Mouse (Mus musculus) midbrain, postnatal 0 days (tissue): ENCODE measurements around the gene Fndc8. TPM values are rescaled to one million over a fixed set of nuclear protein-coding genes. Genes with fewer than 3 reads are reported as not detected.

Source experiments
- ATAC-seq: fragments of 200-750 bp; cut with Nextera tagmentation; 2 replicates; pipeline ENCODE4 v1.8.0; 2017; ENCODE audit warnings: moderate number of reproducible peaks, mild to moderate bottlenecking, moderate TSS enrichment, moderate library complexity; ENCODE audit not compliant: low FRiP score
- DNase-seq: peaks from one replicate; pipeline ENCODE4 v3.0.0-alpha.2; 2015; ENCODE audit warnings: low spot score
- H3K27ac ChIP-seq: fragments of 300-500 bp; sonication (generic); 2 replicates; pipeline ENCODE4 v1.5.1; 2014; ENCODE audit warnings: low read depth, mild to moderate bottlenecking, low read length, mixed read lengths
- H3K27me3 ChIP-seq: fragments of 300-500 bp; sonication (generic); 2 replicates; pipeline ENCODE4 v1.6.1; 2014; ENCODE audit warnings: low read length, control low read depth, mixed read lengths; ENCODE audit not compliant: insufficient read depth
- H3K36me3 ChIP-seq: fragments of 300-500 bp; sonication (generic); 2 replicates; pipeline ENCODE4 v1.6.1; 2014; ENCODE audit warnings: low read length, control low read depth, mixed read lengths; ENCODE audit not compliant: insufficient read depth
- H3K4me1 ChIP-seq: fragments of 300-500 bp; sonication (generic); 2 replicates; pipeline ENCODE4 v1.6.1; 2014; ENCODE audit warnings: mild to moderate bottlenecking, control low read depth, antibody characterized with exemption, low read length, mixed read lengths; ENCODE audit not compliant: insufficient read depth
- H3K4me2 ChIP-seq: fragments of 300-500 bp; sonication (generic); 2 replicates; pipeline ENCODE4 v1.6.1; 2014; ENCODE audit warnings: low read depth, mild to moderate bottlenecking, low read length, mixed read lengths; ENCODE audit not compliant: poor library complexity, severe bottlenecking
- H3K4me3 ChIP-seq: fragments of 300-500 bp; sonication (generic); 2 replicates; pipeline ENCODE4 v1.5.1; 2014; ENCODE audit warnings: low read depth, mild to moderate bottlenecking, low read length, moderate library complexity
- H3K9ac ChIP-seq: fragments of 300-500 bp; sonication (generic); replicated peaks from 2 replicates; pipeline ENCODE4 v1.6.1; 2014; ENCODE audit warnings: mild to moderate bottlenecking, low read length, moderate library complexity, mixed read lengths; ENCODE audit not compliant: poor library complexity, severe bottlenecking
- H3K9me3 ChIP-seq: fragments of 300-500 bp; sonication (generic); 2 replicates; pipeline ENCODE4 v1.6.1; 2016; ENCODE audit warnings: low read length, control low read depth
- CTCF ChIP-seq: IDR thresholded peaks from 2 replicates; pipeline ENCODE4 v1.5.1; 2016; ENCODE audit warnings: antibody characterized with exemption, mild to moderate bottlenecking
- WGBS: fragments of 180-500 bp; shearing (Covaris S2); extraction: QIAGEN DNeasy Blood & Tissue Kit; methylation state at CpG from one replicate; pipeline ENCODE4 v1.1.7; 2014; 5-methylcytosine and 5-hydroxymethylcytosine counted together
- polyA plus RNA-seq: library from polyadenylated mRNA; unstranded; fragments of >200 nt; fragmentation: Nextera tagmentation; extraction: Ambion mirVana; gene quantifications from 2 replicates; pipeline ENCODE4 v1.2.1, GENCODE M21; 2015
- total RNA-seq: library from RNA; depleted of rRNA; stranded (reverse); fragments of >200 nt; gene quantifications from 2 replicates; pipeline ENCODE4 v1.2.3, GENCODE M21; 2014; rRNA removed

Fndc8 gene
- not detected in 2 replicates for total RNA-seq
- polyA plus RNA-seq: 0.22 and 0.27 TPM in 2 replicates

- Histone ChIP-seq H3K4me3 (no peak within 1 kb of the TSS), H3K27me3 (peaks cover 8% of the 10 kb centered on the region; the same call in 1 of the 2 replicates), H3K4me2 (no peak within 1 kb of the TSS), H3K36me3 (no peaks in the 10 kb centered on the region), H3K9ac (no peak within 1 kb of the TSS), H3K4me1 (no peaks in the 10 kb centered on the region), H3K9me3 (no peaks in the 10 kb centered on the region), H3K27ac (no peak within 1 kb of the TSS)
- 74% methylated on average over 7 of the region's 7 CpGs for WGBS
- no peak for TF ChIP-seq CTCF
- DNase-seq (no peak), ATAC-seq (no peak)
Observed at GRCm38 (mm10) chr11:82891936-82892335, at the start of gene Fndc8. Gene Fndc8 (plus strand): TSS chr11:82892124.

GRCm38 (mm10) chr11:82844771-82845414 lies 47.0 kb upstream of the Fndc8 start:
- H3K9me3 ChIP-seq: no peaks in the 10 kb centered on the region
- no peaks in the 10 kb centered on the region for H3K27me3 ChIP-seq
- H3K4me2 ChIP-seq: no peak overlapping the region
- no peak for ATAC-seq
- no peaks in the 10 kb centered on the region for H3K36me3 ChIP-seq
- H3K27ac ChIP-seq: no peak overlapping the region
- DNase-seq: no peak
- 0 out of 2 replicates have a peak, but pooled peaks cover 5% of the 10 kb centered on the region for H3K4me1 ChIP-seq
- no peak for TF ChIP-seq CTCF
- no peak overlapping the region for H3K4me3 ChIP-seq
- H3K9ac ChIP-seq: no peak overlapping the region
- WGBS: 70% methylated on average over 11 of the region's 11 CpGs

- Histone ChIP-seq H3K27ac (peak overlapping the region; percentile 32; the same call in 1 of the 2 replicates), H3K4me1 (0 out of 2 replicates have a peak, but pooled peaks cover 5% of the 10 kb centered on the region), H3K4me3 (peak overlapping the region; percentile 18), H3K27me3 (no peaks in the 10 kb centered on the region), H3K36me3 (no peaks in the 10 kb centered on the region), H3K4me2 (peak overlapping the region; percentile 39), H3K9ac (peak overlapping the region; percentile 51), H3K9me3 (no peaks in the 10 kb centered on the region)
- ATAC-seq (no peak), DNase-seq (peak; percentile 61)
- 25% methylated on average over 16 of the region's 16 CpGs for WGBS
- peak; percentile 42 for TF ChIP-seq CTCF
Observed at GRCm38 (mm10) chr11:82845415-82846078, 46.4 kb upstream of the Fndc8 start.

GRCm38 (mm10) chr11:82846079-82846436 lies 45.9 kb upstream of the Fndc8 start:
- Histone ChIP-seq H3K36me3 (no peaks in the 10 kb centered on the region), H3K4me1 (0 out of 2 replicates have a peak, but pooled peaks cover 5% of the 10 kb centered on the region), H3K27ac (peak overlapping the region; percentile 32; the same call in 1 of the 2 replicates), H3K9me3 (no peaks in the 10 kb centered on the region), H3K27me3 (no peaks in the 10 kb centered on the region), H3K4me2 (peak overlapping the region; percentile 39; the same call in 1 of the 2 replicates), H3K9ac (peak overlapping the region; percentile 51), H3K4me3 (peak overlapping the region; percentile 18; the same call in 1 of the 2 replicates)
- WGBS: 44% methylated on average over 4 of the region's 4 CpGs
- TF ChIP-seq CTCF: no peak
- no peak for DNase-seq
- no peak for ATAC-seq

GRCm38 (mm10) chr11:82846938-82847337 lies 45.0 kb upstream of the Fndc8 start:
- Histone ChIP-seq H3K27me3 (no peaks in the 10 kb centered on the region), H3K4me3 (no peak overlapping the region), H3K4me1 (0 out of 2 replicates have a peak, but pooled peaks cover 5% of the 10 kb centered on the region), H3K36me3 (no peaks in the 10 kb centered on the region), H3K27ac (no peak overlapping the region), H3K9ac (no peak overlapping the region), H3K9me3 (no peaks in the 10 kb centered on the region), H3K4me2 (no peak overlapping the region)
- WGBS: 89% methylated on average over 3 of the region's 3 CpGs
- TF ChIP-seq CTCF: no peak
- DNase-seq (no peak), ATAC-seq (no peak)

- ATAC-seq: no peak
- Histone ChIP-seq H3K9me3 (no peaks in the 10 kb centered on the region), H3K9ac (no peak overlapping the region), H3K27me3 (no peaks in the 10 kb centered on the region), H3K4me3 (no peak overlapping the region), H3K27ac (no peak overlapping the region), H3K4me1 (0 out of 2 replicates have a peak, but pooled peaks cover 5% of the 10 kb centered on the region), H3K36me3 (no peaks in the 10 kb centered on the region), H3K4me2 (no peak overlapping the region)
- TF ChIP-seq CTCF: no peak
- WGBS: 31% methylated on average over 6 of the region's 6 CpGs
- DNase-seq: no peak
Observed at GRCm38 (mm10) chr11:82847571-82848000, 44.3 kb upstream of the Fndc8 start.
